Mouse (Mus musculus): Measurements from ENCODE around the gene Ap1ar. TPM values are rescaled to one million over a fixed set of nuclear protein-coding genes. Genes with fewer than 3 reads are reported as not detected.

Ap1ar gene
- total RNA-seq, 1 experiment from 2014 or later = 30.3 TPM

Other genes starting within 250 kb of the Ap1ar start
- gene Neurog2, start 204.4 kb downstream of the Ap1ar start, total RNA-seq (2021) = not detected in 2 replicates
- 8.7 and 10.1 TPM in 2 replicates for gene Alpk1, start 57.0 kb downstream of the Ap1ar start, total RNA-seq (2021)
- 3.0 and 5.2 TPM in 2 replicates for gene Tifa, start 47.7 kb downstream of the Ap1ar start, total RNA-seq (2021)
- 7.4 and 7.8 TPM in 2 replicates for gene Fam241a, start 58.8 kb upstream of the Ap1ar start, total RNA-seq (2021)

All from adrenal gland, postnatal 14 days (tissue).